Mouse (Mus musculus): ENCODE measurements around the gene Wnt9b.
"Not testable (repeated sequence)": the region's sequence is repeated elsewhere in the genome, so short reads cannot be mapped to it uniquely, and the experiment has no call there.

The Wnt9b gene

DNA sequence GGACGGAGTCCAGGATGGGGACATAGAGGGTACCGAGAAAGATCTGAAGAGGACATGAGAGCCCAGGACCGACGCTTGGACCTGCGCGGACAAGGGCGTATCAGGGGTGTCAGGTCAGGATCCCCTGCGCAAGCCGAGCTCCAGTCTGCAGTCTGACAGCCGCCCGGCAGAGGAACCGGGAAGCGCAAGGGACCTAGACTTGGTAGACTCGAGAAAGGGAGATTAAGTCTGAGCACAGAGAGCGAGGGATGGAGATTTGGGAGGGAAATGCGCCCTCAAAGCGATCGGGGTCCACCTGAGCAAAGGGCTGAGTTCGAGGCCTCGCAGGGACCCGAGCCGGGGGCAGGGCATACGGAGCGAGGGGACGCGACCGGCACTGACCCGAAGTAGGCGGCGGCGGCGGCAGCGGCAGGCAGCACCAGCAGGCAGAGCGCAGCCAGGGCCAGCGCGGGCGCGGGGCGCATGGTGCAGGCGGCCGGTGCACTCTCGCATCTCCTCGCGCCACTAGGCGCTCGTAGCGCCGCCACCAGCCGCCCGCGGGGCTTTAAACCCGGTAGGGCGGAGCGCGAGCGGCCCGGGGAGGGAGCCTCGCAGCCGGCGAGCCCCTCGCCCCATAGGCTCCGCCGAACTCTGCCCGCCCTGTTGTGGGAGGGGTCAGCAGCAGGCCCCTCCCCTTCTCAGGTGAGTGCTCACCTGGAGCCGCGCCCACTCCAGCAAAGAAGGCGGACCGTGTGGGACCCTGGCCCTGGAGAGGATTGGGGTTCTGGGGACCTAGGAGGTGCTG, at the start of gene Wnt9b:
Gene Wnt9b (minus strand): TSS at position 516 of the 784 bp plus-strand sequence.
- peak; percentile 45 for DNase-seq (ENCODE audit: low spot score)

DNA sequence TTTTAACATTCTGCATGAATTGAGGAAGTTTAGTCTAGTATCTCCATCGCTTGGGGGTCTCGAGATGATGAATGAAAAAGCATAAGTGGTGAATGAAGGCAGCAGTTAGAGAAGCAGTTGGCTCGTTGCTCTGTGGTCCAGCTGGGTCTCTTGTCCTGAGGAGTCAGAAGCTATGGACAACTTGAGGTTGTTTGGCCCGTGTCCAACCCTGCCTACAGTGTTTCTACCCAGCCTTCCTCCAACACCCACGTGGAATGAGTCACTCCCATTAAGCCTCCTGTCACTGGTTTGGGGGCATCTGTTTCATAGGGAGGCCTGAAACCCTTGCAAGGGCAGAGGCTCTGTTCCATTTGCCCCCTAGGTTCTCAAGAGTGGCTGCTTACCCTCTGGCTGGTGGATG, 40.3 kb upstream of the Wnt9b start:
- no peak for DNase-seq (ENCODE audit: low spot score)

DNA sequence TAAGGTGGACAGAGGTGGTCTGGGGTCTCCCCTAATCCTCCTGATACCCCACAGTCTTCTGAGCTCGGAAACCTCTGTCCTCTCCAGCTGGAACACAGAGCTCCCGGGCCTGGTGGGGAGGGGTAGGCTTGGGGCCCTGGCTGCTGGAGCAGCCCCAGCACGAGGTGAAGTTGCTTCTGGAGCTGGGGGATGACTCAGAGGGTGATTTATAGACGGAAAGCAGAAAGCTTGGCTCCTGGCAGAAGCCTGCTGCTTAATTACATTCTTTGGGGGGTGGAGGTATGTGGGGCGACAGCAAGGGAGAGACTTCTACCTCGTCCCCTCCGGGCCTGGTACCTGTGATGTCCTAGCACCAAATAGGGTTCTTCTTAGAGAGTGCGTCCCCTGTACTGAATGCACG, 30.5 kb upstream of the Wnt9b start:
- DNase-seq (ENCODE audit: low spot score), result peak; percentile 15

DNA sequence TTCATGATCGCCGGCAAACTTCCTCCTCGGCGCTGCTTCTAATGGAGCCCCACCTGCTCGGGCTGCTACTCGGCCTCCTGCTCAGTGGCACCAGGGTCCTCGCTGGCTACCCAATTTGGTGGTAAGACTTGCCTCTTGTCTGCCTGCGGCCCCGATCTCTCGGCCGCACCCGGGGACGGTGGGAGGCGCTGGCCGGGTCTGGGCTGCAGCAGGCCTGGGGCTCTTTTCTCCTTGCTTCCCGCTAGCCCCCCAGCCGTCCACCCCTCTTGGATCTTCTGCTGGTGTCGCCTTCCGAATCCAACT, 24.6 kb upstream of the Wnt9b start:
- DNase-seq (ENCODE audit: low spot score), result no peak

DNA sequence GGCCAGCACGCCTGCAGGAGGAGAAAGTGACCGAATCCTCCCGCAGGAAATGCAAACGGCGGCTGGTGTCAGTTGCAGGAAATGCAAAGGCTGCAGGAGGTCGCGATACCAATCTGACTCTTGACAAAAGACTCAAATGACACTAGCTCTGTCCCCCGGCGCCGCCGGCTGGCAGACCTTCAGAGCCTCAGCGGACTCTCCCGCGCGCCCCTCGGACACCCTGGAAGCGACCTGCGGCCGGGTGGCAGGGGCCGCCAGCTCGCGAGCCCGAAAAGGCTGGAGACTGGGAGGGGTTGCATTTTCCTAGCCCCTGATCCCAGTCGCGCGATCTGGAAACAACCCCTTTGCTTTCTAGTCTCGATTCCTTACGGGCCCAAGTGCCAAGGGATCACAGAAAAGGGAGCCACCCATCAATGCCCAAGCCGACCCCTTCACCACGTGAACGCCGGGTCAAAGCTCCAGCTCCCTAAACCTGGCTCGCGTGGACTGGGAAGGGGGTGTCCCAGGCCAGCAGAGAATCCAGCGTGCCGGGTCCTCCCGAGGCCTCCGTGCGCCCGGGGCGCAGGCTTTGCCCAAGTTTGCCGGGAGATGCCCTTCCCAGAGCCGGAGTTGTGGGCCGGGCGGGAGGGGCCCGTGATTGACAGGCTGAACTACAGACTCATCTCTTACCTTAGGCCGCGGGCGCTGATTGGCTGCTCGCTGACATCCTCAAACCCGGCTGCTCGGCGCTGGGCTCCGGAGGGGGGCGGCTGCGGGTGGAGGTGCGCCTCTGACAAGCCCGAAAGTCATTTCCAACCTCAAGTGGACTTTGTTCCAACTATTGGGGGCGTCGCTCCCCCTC, 24.0 kb upstream of the Wnt9b start, which contains the start of gene Wnt3:
Gene Wnt3 (plus strand): TSS at position 764 of the 841 bp plus-strand sequence.
- DNase-seq (ENCODE audit: low spot score), result no peak

DNA sequence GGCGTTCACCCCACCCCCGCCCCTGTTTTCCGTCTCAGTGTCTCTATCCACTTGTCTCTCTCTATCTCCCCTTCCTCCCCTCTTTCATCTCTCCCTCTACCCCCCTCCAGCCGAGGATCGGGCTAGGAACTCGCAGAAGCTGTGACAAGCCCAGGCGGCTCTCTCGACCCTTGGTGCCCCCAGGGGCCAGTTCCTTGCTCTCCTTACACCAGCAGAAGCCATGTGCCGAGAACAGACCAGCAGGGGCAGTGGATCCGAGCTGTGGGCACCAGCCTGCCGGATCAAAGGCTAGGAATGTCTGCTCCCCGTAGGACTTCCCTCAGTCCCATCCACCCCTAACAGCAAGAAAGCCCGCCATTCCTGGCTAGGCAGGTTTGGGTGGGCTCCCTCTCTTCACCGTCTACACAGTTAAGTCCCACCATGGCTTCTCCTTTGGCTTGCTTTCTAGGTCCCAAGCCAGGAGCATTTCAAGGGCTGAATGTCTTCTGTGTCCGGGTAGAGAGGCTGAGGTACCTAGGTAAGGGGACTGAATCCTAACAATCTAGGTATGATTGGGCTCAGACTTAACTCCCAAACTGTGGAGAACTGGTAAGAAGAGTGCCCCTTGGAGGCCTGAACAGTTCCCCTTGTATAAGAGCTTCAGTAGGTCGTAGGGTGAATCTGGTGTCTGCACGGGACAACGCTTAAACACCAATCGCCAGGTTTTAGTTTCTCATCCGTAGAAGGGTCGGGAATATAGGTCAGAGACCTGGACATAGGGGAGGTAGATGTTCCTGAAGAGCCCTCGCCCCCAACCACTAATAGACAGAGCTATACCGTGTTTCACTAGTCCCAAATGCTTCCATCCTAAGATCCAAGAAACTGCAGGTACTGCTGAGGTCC, 23.1 kb upstream of the Wnt9b start:
- no peak for DNase-seq (ENCODE audit: low spot score)

DNA sequence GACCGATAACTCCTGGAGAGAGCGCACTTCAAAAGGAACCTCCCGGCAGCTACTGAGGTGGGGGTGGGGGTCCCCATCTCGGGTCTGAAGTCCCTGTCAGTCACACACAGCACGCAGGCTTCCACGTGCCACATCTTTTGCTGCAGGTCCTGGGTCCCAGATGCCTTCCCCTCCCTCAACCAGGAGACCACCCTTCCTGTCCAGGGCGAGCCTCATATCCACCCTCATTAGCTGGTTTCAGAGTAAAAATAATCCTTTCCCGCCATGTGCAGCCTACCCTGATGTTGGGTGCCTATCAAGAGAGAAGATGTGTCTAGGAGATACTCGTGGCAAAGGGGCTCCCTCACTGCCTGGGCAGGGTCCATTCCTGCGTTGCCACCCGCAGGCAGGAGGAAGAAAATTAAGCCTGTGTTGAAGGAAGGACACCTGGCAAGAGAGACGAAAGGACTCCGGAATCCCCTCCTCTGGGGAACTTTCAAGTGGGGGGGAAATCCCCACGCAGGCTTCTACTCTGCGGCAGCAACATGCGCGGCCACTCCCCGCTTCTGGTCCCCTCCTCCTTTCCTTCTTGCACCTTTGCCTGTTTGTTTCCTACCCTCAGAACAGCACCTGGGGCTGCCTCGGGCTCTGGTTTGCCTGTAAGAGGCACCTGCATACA, 21.7 kb upstream of the Wnt9b start:
- DNase-seq (ENCODE audit: low spot score), result no peak

DNA sequence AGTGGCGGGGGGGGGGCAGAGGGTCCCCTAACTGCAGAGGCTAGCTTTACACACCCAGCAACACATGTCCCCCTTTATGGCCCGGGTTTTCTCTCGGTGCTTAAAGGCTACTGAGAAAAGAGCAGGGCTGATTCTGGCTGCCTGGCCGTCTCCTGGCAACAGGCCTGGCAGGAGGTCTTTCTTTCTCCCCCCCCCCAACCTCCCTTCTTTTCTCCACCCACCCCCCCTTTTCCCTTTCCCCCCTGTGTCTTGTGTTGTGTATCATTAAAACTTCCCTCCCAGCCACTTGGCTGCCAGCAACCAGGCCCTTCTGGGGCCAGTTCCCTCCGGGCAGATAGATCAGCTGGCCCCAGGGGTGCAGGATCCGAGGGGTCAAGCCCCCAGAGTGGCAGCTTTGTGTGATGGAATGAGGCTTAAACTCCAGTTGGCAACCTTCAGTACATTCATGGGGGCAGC, 16.0 kb upstream of the Wnt9b start:
- DNase-seq (ENCODE audit: low spot score), result no peak

DNA sequence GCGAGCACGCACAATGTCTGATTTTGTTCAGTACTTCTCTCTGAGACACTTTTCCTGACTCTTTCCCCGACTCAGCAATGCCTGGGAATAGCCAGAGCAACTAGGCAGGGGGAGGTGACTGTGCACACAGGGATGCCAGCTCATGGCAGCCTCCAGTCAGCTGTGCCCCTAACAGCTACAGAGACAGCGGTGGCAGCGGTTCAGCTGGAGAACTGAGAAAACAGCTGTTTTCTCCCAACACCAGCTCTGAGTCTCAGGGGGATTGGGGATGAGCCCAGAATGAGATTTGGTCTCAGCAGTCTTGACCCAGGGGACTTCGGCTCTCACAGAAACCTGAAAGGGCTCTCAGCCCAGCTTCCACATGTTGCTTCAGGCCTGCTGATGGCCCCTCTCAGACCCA, 15.0 kb upstream of the Wnt9b start:
- no peak for DNase-seq (ENCODE audit: low spot score)

DNA sequence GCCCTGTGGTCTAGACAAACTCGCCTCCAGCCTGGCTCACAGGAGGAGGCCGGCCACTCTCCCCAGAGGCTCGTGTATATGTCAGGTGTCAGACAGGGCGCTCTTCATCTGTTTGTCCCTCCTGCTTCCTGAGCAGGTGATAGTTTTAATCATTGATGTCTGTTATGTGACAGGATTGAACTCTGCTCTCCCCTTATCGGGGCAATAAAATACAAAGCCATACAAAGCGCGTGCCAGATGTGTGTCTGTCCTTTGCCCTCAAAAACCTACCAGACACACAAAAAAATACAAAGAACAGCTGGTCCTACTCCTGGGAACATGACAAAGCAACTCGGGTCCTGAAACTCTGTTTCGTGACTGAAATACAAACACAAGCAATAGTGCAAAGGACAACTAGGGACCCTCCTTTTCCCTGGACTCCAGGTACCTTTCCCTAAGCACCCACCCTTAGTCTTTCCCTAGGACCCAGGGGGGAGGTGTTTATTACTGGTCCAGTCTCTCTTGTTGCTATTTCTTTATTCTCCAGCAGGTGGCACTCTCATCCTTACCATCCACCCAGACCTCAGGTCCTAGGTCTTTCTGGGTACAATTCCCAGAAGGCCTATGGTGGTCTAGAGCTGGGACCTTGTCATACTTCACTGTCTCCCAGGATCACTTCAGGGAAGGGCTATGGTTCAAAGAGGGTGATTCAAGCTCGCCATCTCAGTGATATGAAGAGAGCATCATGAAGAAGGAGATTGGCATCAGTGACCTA, 14.0 kb upstream of the Wnt9b start:
- DNase-seq (ENCODE audit: low spot score), result peak; percentile 14

DNA sequence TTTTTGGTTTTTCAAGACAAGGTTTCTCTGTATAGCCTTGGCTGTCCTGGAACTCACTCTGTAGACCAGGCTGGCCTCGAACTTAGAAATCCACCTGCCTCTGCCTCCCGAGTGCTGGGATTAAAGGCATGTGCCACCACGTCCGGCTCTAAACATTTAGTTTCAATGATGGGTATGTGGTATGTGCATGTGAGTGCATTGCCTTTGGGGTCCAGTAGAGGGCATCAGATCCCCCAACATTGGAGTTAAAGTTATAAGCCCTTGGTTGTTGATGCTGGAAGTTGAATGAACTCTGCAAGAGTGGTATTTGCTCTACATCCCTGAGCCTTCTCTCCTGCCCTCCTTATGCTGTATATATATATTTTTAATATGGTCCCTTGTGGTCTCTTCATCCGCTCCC, 11.3 kb upstream of the Wnt9b start:
- not testable (repeated sequence) for DNase-seq (ENCODE audit: low spot score)

DNA sequence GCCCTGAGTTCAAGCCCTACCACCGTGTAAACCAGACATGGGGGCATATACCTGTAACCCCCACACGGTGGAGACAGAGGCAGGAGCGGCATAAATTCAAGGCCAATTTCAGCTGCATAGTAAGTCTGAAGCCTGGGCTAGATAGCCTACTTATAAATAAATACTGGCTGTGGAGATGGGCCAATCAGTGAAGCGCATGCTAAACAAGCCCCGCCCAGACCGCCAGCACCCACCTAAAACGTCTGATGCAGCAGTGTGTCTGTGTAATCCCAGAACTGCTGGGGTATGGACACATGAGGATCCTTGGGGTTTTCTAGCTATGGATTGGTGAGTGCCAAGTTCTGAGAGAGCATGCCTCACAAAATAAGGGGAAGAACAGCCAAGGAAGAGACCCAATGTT, 10.5 kb upstream of the Wnt9b start:
- DNase-seq (ENCODE audit: low spot score), result no peak

DNA sequence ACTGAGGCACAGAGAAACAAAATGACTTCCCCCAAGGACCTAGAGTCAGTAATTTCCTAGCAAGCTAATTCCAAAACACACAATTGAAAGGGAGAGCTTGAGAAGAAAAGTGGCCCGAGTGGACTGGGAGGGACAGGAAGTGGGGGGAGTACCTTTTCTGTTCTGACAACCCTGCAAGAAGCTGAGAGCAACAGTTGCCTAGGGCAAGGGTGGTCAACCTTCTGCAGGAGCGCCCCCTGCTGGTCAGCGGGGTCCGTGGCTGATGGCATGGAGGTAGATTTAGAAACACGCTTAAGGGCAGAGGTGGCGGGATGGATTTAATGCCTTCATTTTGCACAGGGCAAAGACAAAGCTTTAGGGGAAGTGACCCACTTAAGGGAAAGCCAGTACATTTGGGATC, 9.1 kb upstream of the Wnt9b start:
- peak; percentile 78 for DNase-seq (ENCODE audit: low spot score)

DNA sequence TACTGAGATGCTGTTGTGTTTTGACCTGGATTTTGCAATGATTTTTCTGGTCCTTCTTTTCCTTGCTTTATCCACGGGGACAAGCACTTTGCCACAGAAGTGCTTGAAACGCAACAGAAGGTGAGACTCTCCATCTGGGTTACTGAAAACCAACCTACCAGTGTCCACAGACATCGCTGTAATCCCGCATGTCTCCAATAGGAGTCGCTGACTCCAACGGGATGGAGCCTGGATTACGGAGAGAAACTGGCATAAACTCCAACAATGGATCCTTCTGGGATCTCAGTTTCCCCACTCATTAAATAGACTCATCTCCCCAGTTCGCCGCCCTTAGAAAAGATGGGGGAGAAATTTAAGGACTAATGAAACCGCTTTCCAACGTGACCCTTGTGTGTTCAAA, 8.4 kb upstream of the Wnt9b start:
- no peak for DNase-seq (ENCODE audit: low spot score)

DNA sequence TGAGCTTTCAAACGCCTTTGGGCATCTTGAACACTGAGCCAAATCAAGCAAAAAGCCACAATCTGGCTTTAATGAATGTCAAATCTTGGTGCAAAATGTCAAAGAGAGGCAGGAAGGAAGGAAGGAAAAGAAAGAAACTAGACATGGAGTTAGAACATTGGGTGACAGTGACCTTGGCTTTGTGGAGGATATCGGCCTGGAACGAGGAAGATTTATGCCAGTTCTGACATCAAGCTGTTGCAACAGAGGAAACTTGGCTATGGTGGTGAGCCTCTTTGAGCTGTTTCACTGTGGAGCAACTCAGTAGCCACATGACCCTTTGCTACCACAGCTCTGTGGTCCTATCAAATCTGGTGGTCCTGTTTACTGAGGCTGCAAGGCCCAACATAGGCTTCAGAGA, 991 bp upstream of the Wnt9b start:
- no peak for DNase-seq (ENCODE audit: low spot score)

DNA sequence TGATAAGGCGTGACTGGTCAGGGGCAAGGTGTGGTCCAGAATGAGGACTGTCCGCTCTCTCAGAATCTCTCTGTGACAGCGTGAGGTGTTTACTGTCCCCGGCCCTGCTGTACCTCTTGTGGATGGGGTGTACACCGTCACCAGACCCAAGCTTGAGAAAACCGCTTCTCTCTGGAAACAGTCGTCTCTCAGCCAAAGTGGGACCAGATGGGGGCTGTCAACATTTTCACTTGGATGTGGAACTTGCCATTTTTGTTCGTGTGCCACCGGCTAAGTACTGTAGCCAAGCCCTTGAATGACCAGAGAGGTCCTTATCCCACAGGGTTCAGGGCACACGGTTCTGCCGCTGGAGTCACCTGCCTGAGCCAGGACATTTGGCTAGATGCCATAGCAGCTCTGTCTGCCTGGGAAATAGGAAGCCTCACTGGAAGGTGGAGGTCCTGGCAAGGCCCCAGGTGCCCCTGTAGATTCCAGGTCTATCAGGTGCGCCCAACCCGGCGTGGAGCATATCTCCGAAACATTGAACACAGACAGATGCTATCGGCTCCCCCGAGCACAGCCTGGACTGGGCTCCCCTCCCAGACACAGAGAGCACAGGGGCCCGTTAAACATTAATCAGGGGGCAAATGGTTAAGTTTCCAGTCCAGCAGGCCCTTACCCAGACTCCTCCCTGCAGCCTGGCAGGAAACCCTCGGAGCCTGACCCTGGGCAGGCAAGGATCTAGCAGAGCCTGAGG, 14.4 kb downstream of the Wnt9b start:
- DNase-seq (ENCODE audit: low spot score), result peak; percentile 55

DNA sequence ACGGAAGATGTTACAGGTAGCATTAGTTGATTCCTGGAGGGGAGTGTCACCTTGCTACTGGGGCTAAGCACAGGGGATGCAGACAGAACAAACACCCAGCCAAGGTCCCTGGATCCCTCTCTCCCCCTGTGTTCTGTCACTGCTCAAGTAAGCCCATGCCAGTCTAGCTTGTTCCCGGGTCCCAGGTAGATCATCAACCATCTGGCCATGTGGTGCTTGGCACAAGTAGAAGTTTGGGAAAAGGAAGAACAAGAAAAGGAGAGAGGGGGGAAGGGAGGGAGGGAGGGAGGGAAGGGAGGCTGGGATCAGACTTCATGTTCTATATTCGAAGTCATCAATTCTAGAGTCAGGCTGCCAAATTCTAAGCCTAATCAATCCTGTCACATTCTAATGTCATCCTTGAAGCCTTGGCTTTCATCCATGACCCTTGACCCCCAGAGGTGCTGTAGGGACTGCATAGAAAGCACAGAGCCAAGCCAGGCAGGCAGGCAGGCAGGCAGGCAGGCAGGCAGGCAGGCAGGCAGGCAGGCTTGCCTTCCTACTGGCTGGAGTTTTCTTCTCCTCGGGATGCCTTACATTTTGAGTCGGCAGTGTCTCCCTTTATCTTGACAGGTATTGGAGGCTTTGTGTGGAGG, 15.1 kb downstream of the Wnt9b start:
- DNase-seq (ENCODE audit: low spot score), result no peak

DNA sequence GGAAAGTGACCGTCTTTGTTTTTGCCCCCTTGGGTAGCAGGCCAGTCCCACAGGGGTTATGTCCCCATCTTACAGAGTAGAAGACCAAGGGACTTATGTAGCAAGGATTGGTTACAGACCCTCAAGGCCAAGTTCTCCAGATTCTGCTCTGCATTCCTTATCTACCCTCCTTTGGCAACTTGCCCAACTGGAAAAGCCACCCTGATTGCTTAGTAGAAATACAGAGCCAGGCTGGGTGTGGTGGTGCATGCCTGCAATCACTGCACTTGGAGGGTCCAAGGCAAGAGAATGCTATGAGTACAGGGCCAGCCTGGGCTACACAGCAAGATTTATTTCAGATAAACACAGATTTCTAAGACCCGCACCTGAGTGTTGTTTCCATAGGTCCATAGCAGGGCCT, 15.7 kb downstream of the Wnt9b start:
- DNase-seq (ENCODE audit: low spot score), result no peak

DNA sequence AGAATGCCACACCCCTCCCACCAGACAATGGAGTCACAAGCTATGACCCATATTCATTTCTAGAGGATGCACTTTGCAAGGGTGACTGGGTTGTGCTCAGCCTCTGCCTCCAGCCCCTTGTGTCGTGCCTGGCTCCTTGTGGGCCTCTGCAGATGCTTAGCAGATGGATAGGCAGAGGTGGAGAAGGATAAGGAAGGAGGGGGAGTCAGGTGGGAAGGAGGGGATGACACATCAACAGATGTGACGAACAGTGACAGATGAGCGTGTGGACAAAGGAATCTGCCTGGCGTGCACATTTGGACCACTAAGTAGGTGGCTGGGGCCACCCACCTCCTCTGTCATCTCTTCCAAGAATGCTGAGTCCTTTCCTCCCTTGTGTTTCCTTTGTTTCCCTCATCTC, 16.6 kb downstream of the Wnt9b start:
- DNase-seq (ENCODE audit: low spot score), result no peak

DNA sequence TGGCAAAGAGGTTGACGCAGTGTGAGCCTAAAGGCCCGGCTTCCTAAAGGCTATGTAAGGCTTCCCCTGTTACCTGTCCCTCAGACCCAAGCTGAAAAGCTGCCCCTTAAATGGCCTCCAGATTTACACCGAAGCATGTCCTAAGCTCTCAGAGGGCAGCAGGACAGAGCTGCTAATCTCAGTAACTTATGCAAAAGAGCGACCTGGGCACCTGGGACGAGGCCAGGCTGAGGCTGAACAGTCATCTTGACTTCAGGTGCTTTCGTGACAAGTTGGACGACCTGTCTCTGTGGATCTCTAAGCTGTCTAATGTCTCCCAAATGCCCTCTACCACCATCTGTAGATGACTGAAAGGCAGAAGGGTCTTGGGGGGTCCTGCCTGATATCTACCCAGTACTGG, 17.3 kb downstream of the Wnt9b start:
- no peak for DNase-seq (ENCODE audit: low spot score)
